Mouse (Mus musculus) left cerebral cortex, postnatal 25 days (tissue): Measurements from ENCODE around the gene Atic. TPM values are rescaled to one million over a fixed set of nuclear protein-coding genes. Genes with fewer than 3 reads are reported as not detected.

Experiments used
- DNase-seq, 2 experiments: peaks; one replicate each; pipeline ENCODE4 v3.0.0; 2022; ENCODE audit warnings: low spot score in 2 of 2, mixed read lengths in 1 of 2
- intact Hi-C: fragments of 180-260 bp; cut with DNase I; formaldehyde crosslinking; loops from one replicate; pipeline ENCODE4 v1.15.1; 2025
- total RNA-seq, 2 experiments: library from RNA; stranded (reverse); gene quantifications; 2 replicates each; pipeline ENCODE4 v1.2.3; 2021

The Atic gene
- total RNA-seq: 10 to 100 TPM; 31.4 to 34.3 TPM

- intact Hi-C loops: no loop called here
- peak; percentile 82 to 89 for DNase-seq
Measured at GRCm38 (mm10) chr1:71556688-71557612, at the start of gene Atic. Atic (plus strand) TSS chr1:71557150.

- DNase-seq: no peak
- intact Hi-C loops: loop anchor here (5.0 kb wide), 4 partner anchors 220 to 1720 kb away; no protein-coding TSS in a partner anchor
Measured at GRCm38 (mm10) chr1:71507251-71507650, 49.7 kb upstream of the Atic start.

- intact Hi-C loops: no loop called here
Measured at GRCm38 (mm10) chr1:71515041-71515440, 41.9 kb upstream of the Atic start.

GRCm38 (mm10) chr1:71528808-71529648 is 27.9 kb upstream of the Atic start:
- intact Hi-C loops: no loop called here
- no peak for DNase-seq

More at GRCm38 (mm10) chr1:71515041-71515440, 41.9 kb upstream of the Atic start:
- DNase-seq: no peak

GRCm38 (mm10) chr1:71530779-71531178 is 26.2 kb upstream of the Atic start:
- no peak for DNase-seq
- intact Hi-C loops: no loop called here

GRCm38 (mm10) chr1:71531653-71532052 is 25.3 kb upstream of the Atic start:
- intact Hi-C loops: no loop called here
- DNase-seq: peak in 1 of 2 experiments; percentile 37

- no peak for DNase-seq
- intact Hi-C loops: no loop called here
Measured at GRCm38 (mm10) chr1:71539641-71540040, 17.3 kb upstream of the Atic start.

GRCm38 (mm10) chr1:71540437-71540836 is 16.5 kb upstream of the Atic start:
- DNase-seq: no peak
- intact Hi-C loops: no loop called here

- intact Hi-C loops: no loop called here
- DNase-seq: no peak
Measured at GRCm38 (mm10) chr1:71550626-71551195, 6.2 kb upstream of the Atic start.

- DNase-seq: no peak
- intact Hi-C loops: no loop called here
Measured at GRCm38 (mm10) chr1:71560626-71561025, 3.7 kb downstream of the Atic start.

- intact Hi-C loops: no loop called here
- DNase-seq: no peak
Measured at GRCm38 (mm10) chr1:71564291-71564690, 7.3 kb downstream of the Atic start.

- intact Hi-C loops: no loop called here
- no peak for DNase-seq
Measured at GRCm38 (mm10) chr1:71567884-71568605, 11.1 kb downstream of the Atic start.

- intact Hi-C loops: no loop called here
- no peak for DNase-seq
Measured at GRCm38 (mm10) chr1:71570116-71570515, 13.2 kb downstream of the Atic start.

- intact Hi-C loops: no loop called here
- DNase-seq: peak in 1 of 2 experiments; percentile 4
Measured at GRCm38 (mm10) chr1:71575987-71576386, 19.0 kb downstream of the Atic start.

GRCm38 (mm10) chr1:71576837-71577236 is 19.9 kb downstream of the Atic start:
- intact Hi-C loops: no loop called here
- DNase-seq: no peak

GRCm38 (mm10) chr1:71579526-71579925 is 22.6 kb downstream of the Atic start:
- intact Hi-C loops: no loop called here
- DNase-seq: no peak

GRCm38 (mm10) chr1:71580408-71580807 is 23.5 kb downstream of the Atic start:
- DNase-seq: no peak
- intact Hi-C loops: no loop called here

- no peak for DNase-seq
- intact Hi-C loops: no loop called here
Measured at GRCm38 (mm10) chr1:71583302-71583701, 26.4 kb downstream of the Atic start.

- intact Hi-C loops: no loop called here
- no peak for DNase-seq
Measured at GRCm38 (mm10) chr1:71583900-71584299, 26.9 kb downstream of the Atic start.
